Mouse (Mus musculus) limb, embryonic 12.5 days (tissue): ENCODE measurements around the gene Cacna1i. TPM values are rescaled to one million over a fixed set of nuclear protein-coding genes. Genes with fewer than 3 reads are reported as not detected.
A peak's percentile ranks its signal among the peaks of the same experiment; 100 is the strongest.

ENCODE experiments used
- ATAC-seq: fragments of 200-750 bp; cut with Nextera tagmentation; 2 replicates; pipeline ENCODE4 v1.8.0; 2017; ENCODE audit warnings: low read depth, moderate TSS enrichment; ENCODE audit not compliant: insufficient number of reproducible peaks, insufficient read depth, low FRiP score, low TSS enrichment
- H3K27ac ChIP-seq: fragments of 300-500 bp; sonication (generic); 2 replicates; pipeline ENCODE4 v1.5.1; 2016; ENCODE audit warnings: mild to moderate bottlenecking, moderate library complexity
- H3K27me3 ChIP-seq: fragments of 300-500 bp; sonication (generic); 2 replicates; pipeline ENCODE4 v1.6.1; 2016; ENCODE audit warnings: mild to moderate bottlenecking, moderate library complexity
- H3K36me3 ChIP-seq: fragments of 300-500 bp; sonication (generic); 2 replicates; pipeline ENCODE4 v1.6.1; 2016; ENCODE audit warnings: mild to moderate bottlenecking, moderate library complexity
- H3K4me1 ChIP-seq: fragments of 300-500 bp; sonication (generic); replicated peaks from 2 replicates; pipeline ENCODE4 v1.6.1; 2016
- H3K4me2 ChIP-seq: fragments of 300-500 bp; sonication (generic); 2 replicates; pipeline ENCODE4 v1.6.1; 2016; ENCODE audit warnings: mild to moderate bottlenecking, moderate library complexity
- H3K4me3 ChIP-seq: fragments of 300-500 bp; sonication (generic); replicated peaks from 2 replicates; pipeline ENCODE4 v1.5.1; 2016; ENCODE audit warnings: mild to moderate bottlenecking
- H3K9ac ChIP-seq: fragments of 300-500 bp; sonication (generic); replicated peaks from 2 replicates; pipeline ENCODE4 v1.6.1; 2016; ENCODE audit warnings: mild to moderate bottlenecking, moderate library complexity
- H3K9me3 ChIP-seq: fragments of 300-500 bp; sonication (generic); 2 replicates; pipeline ENCODE4 v1.6.1; 2016; ENCODE audit warnings: mild to moderate bottlenecking, moderate library complexity
- WGBS: fragments of 180-500 bp; shearing (Covaris S2); methylation state at CpG from one replicate; pipeline ENCODE4 v1.1.7; 2016; 5-methylcytosine and 5-hydroxymethylcytosine counted together
- polyA plus RNA-seq: library from polyadenylated mRNA; unstranded; fragments of >200 nt; fragmentation: Nextera tagmentation; extraction: Ambion mirVana; gene quantifications from 2 replicates; pipeline ENCODE4 v1.2.1, GENCODE M21; 2016

The Cacna1i gene
- polyA plus RNA-seq, 1 experiment from 2014 or later: not detected

GRCm38 (mm10) chr15:80363821-80364715 lies 77.0 kb downstream of the Cacna1i start:
- Histone ChIP-seq H3K27ac (no peak overlapping the region), H3K36me3 (no peaks in the 10 kb centered on the region), H3K9me3 (no peaks in the 10 kb centered on the region), H3K4me1 (peaks cover 30% of the 10 kb centered on the region), H3K9ac (no peak overlapping the region), H3K4me3 (no peak overlapping the region), H3K27me3 (peaks cover 22% of the 10 kb centered on the region), H3K4me2 (no peak overlapping the region)
- ATAC-seq: no peak
- WGBS: 64% methylated on average over 13 of the region's 13 CpGs

- Histone ChIP-seq H3K9ac (no peak overlapping the region), H3K4me2 (peak overlapping the region; percentile 10; the same call in 1 of the 2 replicates), H3K27me3 (peaks cover 22% of the 10 kb centered on the region), H3K36me3 (no peaks in the 10 kb centered on the region), H3K4me1 (peaks cover 30% of the 10 kb centered on the region), H3K27ac (no peak overlapping the region), H3K4me3 (no peak overlapping the region), H3K9me3 (no peaks in the 10 kb centered on the region)
- no peak for ATAC-seq
- 23% methylated on average over 16 of the region's 16 CpGs for WGBS
Observed at GRCm38 (mm10) chr15:80366899-80367298, 79.9 kb downstream of the Cacna1i start.

- Histone ChIP-seq H3K36me3 (no peaks in the 10 kb centered on the region), H3K9ac (no peak overlapping the region), H3K9me3 (no peaks in the 10 kb centered on the region), H3K4me3 (no peak overlapping the region), H3K27me3 (no peaks in the 10 kb centered on the region), H3K4me1 (no peaks in the 10 kb centered on the region), H3K4me2 (no peak overlapping the region), H3K27ac (no peak overlapping the region)
- 76% methylated on average over 9 of the region's 9 CpGs for WGBS
- ATAC-seq: no peak
Observed at GRCm38 (mm10) chr15:80373219-80373964, 86.4 kb downstream of the Cacna1i start.

- Histone ChIP-seq H3K27me3 (no peaks in the 10 kb centered on the region), H3K4me3 (no peak overlapping the region), H3K4me1 (no peaks in the 10 kb centered on the region), H3K9me3 (no peaks in the 10 kb centered on the region), H3K27ac (no peak overlapping the region), H3K36me3 (no peaks in the 10 kb centered on the region), H3K4me2 (no peak overlapping the region), H3K9ac (no peak overlapping the region)
- no peak for ATAC-seq
- WGBS: 69% methylated on average over 5 of the region's 5 CpGs
Observed at GRCm38 (mm10) chr15:80374854-80375253, 87.8 kb downstream of the Cacna1i start.

- no peaks in the 10 kb centered on the region for H3K9me3 ChIP-seq
- H3K4me2 ChIP-seq: no peak overlapping the region
- no peaks in the 10 kb centered on the region for H3K4me1 ChIP-seq
- H3K27ac ChIP-seq: no peak overlapping the region
- no peak overlapping the region for H3K4me3 ChIP-seq
- WGBS: 90% methylated on average over 2 of the region's 2 CpGs
- no peaks in the 10 kb centered on the region for H3K36me3 ChIP-seq
- H3K27me3 ChIP-seq: no peaks in the 10 kb centered on the region
- no peak overlapping the region for H3K9ac ChIP-seq
- no peak for ATAC-seq
Observed at GRCm38 (mm10) chr15:80387185-80387584, 100.1 kb downstream of the Cacna1i start.

GRCm38 (mm10) chr15:80391791-80392190 lies 104.8 kb downstream of the Cacna1i start:
- no peak overlapping the region for H3K27ac ChIP-seq
- WGBS: 89% methylated on average over 14 of the region's 14 CpGs
- no peaks in the 10 kb centered on the region for H3K9me3 ChIP-seq
- H3K4me3 ChIP-seq: no peak overlapping the region
- no peak overlapping the region for H3K4me2 ChIP-seq
- H3K27me3 ChIP-seq: no peaks in the 10 kb centered on the region
- no peaks in the 10 kb centered on the region for H3K36me3 ChIP-seq
- no peak for ATAC-seq
- H3K4me1 ChIP-seq: no peaks in the 10 kb centered on the region
- no peak overlapping the region for H3K9ac ChIP-seq

GRCm38 (mm10) chr15:80395035-80395434 lies 108.0 kb downstream of the Cacna1i start:
- ATAC-seq: no peak

GRCm38 (mm10) chr15:80399451-80399850 lies 112.4 kb downstream of the Cacna1i start:
- H3K27ac ChIP-seq: no peak overlapping the region
- no peaks in the 10 kb centered on the region for H3K36me3 ChIP-seq
- no peaks in the 10 kb centered on the region for H3K27me3 ChIP-seq
- WGBS: 59% methylated on average over 1 of the region's 1 CpGs
- ATAC-seq: no peak
- no peak overlapping the region for H3K4me3 ChIP-seq
- no peak overlapping the region for H3K9ac ChIP-seq
- no peak overlapping the region for H3K4me2 ChIP-seq
- H3K9me3 ChIP-seq: peaks cover 10% of the 10 kb centered on the region; the same call in 1 of the 2 replicates
- H3K4me1 ChIP-seq: no peaks in the 10 kb centered on the region

More at GRCm38 (mm10) chr15:80395035-80395434, 108.0 kb downstream of the Cacna1i start:
- no peak overlapping the region for H3K4me3 ChIP-seq
- peaks cover 5% of the 10 kb centered on the region; the same call in 1 of the 2 replicates for H3K9me3 ChIP-seq
- H3K4me2 ChIP-seq: no peak overlapping the region
- H3K9ac ChIP-seq: no peak overlapping the region
- no peaks in the 10 kb centered on the region for H3K27me3 ChIP-seq
- H3K36me3 ChIP-seq: no peaks in the 10 kb centered on the region
- WGBS: 71% methylated on average over 22 of the region's 22 CpGs
- H3K4me1 ChIP-seq: no peaks in the 10 kb centered on the region
- H3K27ac ChIP-seq: no peak overlapping the region

- no peak for ATAC-seq
- H3K36me3 ChIP-seq: no peaks in the 10 kb centered on the region
- H3K4me2 ChIP-seq: no peak overlapping the region
- H3K27me3 ChIP-seq: no peaks in the 10 kb centered on the region
- no peaks in the 10 kb centered on the region for H3K4me1 ChIP-seq
- no peak overlapping the region for H3K27ac ChIP-seq
- H3K4me3 ChIP-seq: no peak overlapping the region
- 60% methylated on average over 2 of the region's 2 CpGs for WGBS
- peaks cover 15% of the 10 kb centered on the region; the same call in 1 of the 2 replicates for H3K9me3 ChIP-seq
- H3K9ac ChIP-seq: no peak overlapping the region
Observed at GRCm38 (mm10) chr15:80401387-80401898, 114.4 kb downstream of the Cacna1i start.

- H3K36me3 ChIP-seq: no peaks in the 10 kb centered on the region
- ATAC-seq: no peak
- H3K9me3 ChIP-seq: peaks cover 15% of the 10 kb centered on the region; the same call in 1 of the 2 replicates
- no peak overlapping the region for H3K4me2 ChIP-seq
- H3K27ac ChIP-seq: no peak overlapping the region
- no peak overlapping the region for H3K4me3 ChIP-seq
- H3K9ac ChIP-seq: no peak overlapping the region
- H3K4me1 ChIP-seq: no peaks in the 10 kb centered on the region
- WGBS: 79% methylated on average over 8 of the region's 8 CpGs
- H3K27me3 ChIP-seq: no peaks in the 10 kb centered on the region
Observed at GRCm38 (mm10) chr15:80401980-80402379, 114.9 kb downstream of the Cacna1i start.

GRCm38 (mm10) chr15:80407873-80408272 lies 120.8 kb downstream of the Cacna1i start:
- Histone ChIP-seq H3K27ac (no peak overlapping the region), H3K36me3 (no peaks in the 10 kb centered on the region), H3K9ac (no peak overlapping the region), H3K27me3 (no peaks in the 10 kb centered on the region), H3K4me2 (no peak overlapping the region), H3K4me3 (no peak overlapping the region), H3K9me3 (peaks cover 10% of the 10 kb centered on the region; the same call in 1 of the 2 replicates), H3K4me1 (no peaks in the 10 kb centered on the region)
- no peak for ATAC-seq
- WGBS: 46% methylated on average over 1 of the region's 1 CpGs
